Mouse (Mus musculus) B cell, adult 2 months (primary cell): ENCODE results near the gene Mxra7.

Source experiments
- DNase-seq, 2 experiments: peaks; one replicate each; pipeline ENCODE4 v3.0.0; 2022

Gene Mxra7

DNA sequence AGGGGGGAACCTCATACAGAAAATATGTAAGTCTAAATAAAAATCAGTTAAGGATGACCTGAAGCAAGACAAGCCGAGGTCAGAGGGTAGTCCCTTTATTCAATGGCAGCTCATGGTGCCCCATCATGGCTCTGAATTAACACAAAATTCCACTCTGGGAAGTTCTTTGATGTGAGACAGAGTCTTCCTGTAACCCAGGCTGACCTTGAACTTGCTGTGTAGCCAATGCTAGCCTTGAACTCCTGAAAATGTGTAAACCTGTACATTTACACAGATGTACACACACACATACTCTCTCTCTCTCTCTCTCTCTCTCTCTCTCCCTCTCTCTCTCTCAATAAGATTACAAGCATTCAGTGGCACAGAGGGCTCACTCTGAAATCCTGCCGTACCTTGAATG lies 62.9 kb downstream of the Mxra7 start:
- DNase-seq, result no peak

- no peak for DNase-seq
Observed at GRCm38 (mm10) chr11:116764346-116764745, 63.5 kb downstream of the Mxra7 start.

- DNase-seq, result no peak
Observed at GRCm38 (mm10) chr11:116755191-116755590, 72.7 kb downstream of the Mxra7 start.

DNA sequence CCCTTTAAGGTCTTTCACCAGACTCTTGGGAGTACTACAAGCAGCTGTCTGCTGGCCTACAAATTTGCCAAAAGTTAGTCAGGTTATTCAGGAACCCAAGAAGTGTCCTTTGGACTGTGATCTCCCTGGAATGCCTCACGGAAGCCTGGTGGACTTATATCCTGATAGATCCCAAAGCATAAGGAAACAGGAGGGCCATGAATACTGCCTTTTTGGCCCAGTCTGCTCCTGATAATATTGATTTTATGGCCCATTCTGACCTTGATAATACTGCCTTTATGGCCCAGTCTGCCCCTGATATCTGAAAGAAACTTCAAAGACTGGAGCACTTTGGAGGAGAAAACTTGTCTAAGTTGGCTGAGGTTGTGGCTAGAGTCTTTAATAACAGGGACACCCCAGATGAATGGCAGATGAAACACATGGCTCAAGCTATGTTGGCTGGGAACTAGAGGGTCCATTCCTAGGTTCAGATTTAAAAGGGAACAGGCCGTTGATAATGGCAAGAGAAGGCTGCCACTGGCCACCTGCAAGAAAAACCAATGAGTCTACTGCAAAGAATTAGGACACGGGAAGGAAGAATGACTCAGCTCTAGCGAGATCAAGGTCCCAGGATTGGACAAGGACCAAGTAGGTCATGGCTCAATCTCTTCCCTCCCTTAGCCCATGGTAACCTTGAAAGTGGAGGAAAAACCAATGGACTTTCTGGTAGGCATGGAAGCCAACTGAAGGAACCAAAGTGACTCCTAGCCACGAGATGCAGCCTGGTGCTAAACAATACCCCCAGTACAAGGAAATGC lies 74.0 kb downstream of the Mxra7 start:
- no peak for DNase-seq
